Mouse (Mus musculus): Measurements from ENCODE around the gene Olfr917. TPM values are rescaled to one million over a fixed set of nuclear protein-coding genes. Genes with fewer than 3 reads are reported as not detected.

Gene Olfr917
- not detected in 2 replicates for polyA plus RNA-seq (2015; fragmentation: Nextera tagmentation; extraction: Ambion mirVana)

DNA sequence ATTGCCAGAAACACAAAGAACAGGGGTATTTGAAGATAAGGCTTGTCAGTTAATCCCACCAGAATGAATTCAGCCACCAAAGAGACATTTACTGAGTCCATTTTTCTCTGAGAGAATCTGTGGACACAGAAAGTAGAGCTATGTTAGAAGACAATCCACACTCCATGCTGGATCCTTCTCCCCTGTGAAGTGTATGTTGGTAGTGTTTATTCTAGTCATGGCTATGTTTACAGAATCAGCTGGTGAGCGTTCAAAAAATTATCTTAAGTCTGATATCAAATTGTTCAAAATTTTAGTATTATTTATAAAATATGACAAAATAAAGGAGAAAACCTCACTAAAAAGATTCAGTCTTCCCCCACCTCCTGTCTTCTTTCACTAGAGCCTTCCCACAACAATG is at the start of gene Olfr917:
Gene Olfr917 (minus strand): TSS at position 101 of the 400 bp plus-strand sequence.

DNA sequence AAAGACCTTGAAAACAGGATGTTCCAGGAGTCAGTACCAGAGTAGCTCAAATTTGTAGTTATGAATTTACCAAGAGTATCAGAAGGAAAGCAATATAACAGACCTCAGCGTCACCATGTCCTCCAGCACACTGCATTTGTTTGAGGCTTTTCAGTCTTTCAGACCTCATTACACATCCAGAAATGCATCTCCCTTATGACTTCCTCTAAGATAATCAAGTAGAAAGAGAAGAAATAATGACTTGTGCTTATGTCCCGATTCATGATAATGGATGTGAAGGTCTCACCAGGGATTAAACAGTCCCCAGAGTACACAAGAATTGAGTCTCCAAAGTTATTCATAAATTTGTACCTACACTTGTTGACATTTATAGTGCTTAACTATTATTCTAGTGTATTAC is 8.9 kb upstream of the Olfr917 start, which contains the start of gene Olfr918:
Gene Olfr918 (minus strand): TSS at position 101 of the 400 bp plus-strand sequence.

GRCm38 (mm10) chr9:38659775-38660174 is 5.9 kb downstream of the Olfr917 start, which contains the start of gene Olfr916:
Olfr916 (minus strand) TSS chr9:38659875.

Other genes with a start within 250 kb of the Olfr917 start
- gene Olfr901, start 236.4 kb downstream of the Olfr917 start, polyA plus RNA-seq (2015; fragmentation: Nextera tagmentation; extraction: Ambion mirVana), result not detected in 2 replicates
- gene Olfr902, start 218.2 kb downstream of the Olfr917 start, polyA plus RNA-seq (2015; fragmentation: Nextera tagmentation; extraction: Ambion mirVana), result not detected in 2 replicates
- gene Olfr904, start 202.7 kb downstream of the Olfr917 start, polyA plus RNA-seq (2015; fragmentation: Nextera tagmentation; extraction: Ambion mirVana), result not detected in 2 replicates
- not detected in 2 replicates for gene Olfr905, start 194.7 kb downstream of the Olfr917 start, polyA plus RNA-seq (2015; fragmentation: Nextera tagmentation; extraction: Ambion mirVana)
- not detected in 2 replicates for gene Olfr906, start 178.8 kb downstream of the Olfr917 start, polyA plus RNA-seq (2015; fragmentation: Nextera tagmentation; extraction: Ambion mirVana)
- gene Olfr907, start 170.0 kb downstream of the Olfr917 start, polyA plus RNA-seq (2015; fragmentation: Nextera tagmentation; extraction: Ambion mirVana), result not detected in 2 replicates
- not detected in 2 replicates for gene Olfr911-ps1, start 144.3 kb downstream of the Olfr917 start, polyA plus RNA-seq (2015; fragmentation: Nextera tagmentation; extraction: Ambion mirVana)
- gene Olfr910, start 128.0 kb downstream of the Olfr917 start, polyA plus RNA-seq (2015; fragmentation: Nextera tagmentation; extraction: Ambion mirVana), result not detected in 2 replicates
- not detected in 2 replicates for gene Olfr912, start 85.7 kb downstream of the Olfr917 start, polyA plus RNA-seq (2015; fragmentation: Nextera tagmentation; extraction: Ambion mirVana)
- gene Olfr913, start 73.1 kb downstream of the Olfr917 start, polyA plus RNA-seq (2015; fragmentation: Nextera tagmentation; extraction: Ambion mirVana), result not detected in 2 replicates
- gene Olfr914, start 60.7 kb downstream of the Olfr917 start, polyA plus RNA-seq (2015; fragmentation: Nextera tagmentation; extraction: Ambion mirVana), result not detected in 2 replicates
- gene Olfr916, start 6.0 kb downstream of the Olfr917 start, polyA plus RNA-seq (2015; fragmentation: Nextera tagmentation; extraction: Ambion mirVana), result not detected in 2 replicates
- gene Olfr918, start 8.8 kb upstream of the Olfr917 start, polyA plus RNA-seq (2015; fragmentation: Nextera tagmentation; extraction: Ambion mirVana), result not detected in 2 replicates
- not detected in 2 replicates for gene Olfr919, start 37.8 kb upstream of the Olfr917 start, polyA plus RNA-seq (2015; fragmentation: Nextera tagmentation; extraction: Ambion mirVana)
- gene Vwa5a, start 52.4 kb upstream of the Olfr917 start, polyA plus RNA-seq (2015; fragmentation: Nextera tagmentation; extraction: Ambion mirVana), result 30.6 and 30.8 TPM in 2 replicates
- gene Olfr920, start 86.5 kb upstream of the Olfr917 start, polyA plus RNA-seq (2015; fragmentation: Nextera tagmentation; extraction: Ambion mirVana), result 0.02 and 0.06 TPM in 2 replicates
- gene Olfr921, start 107.2 kb upstream of the Olfr917 start, polyA plus RNA-seq (2015; fragmentation: Nextera tagmentation; extraction: Ambion mirVana), result not detected in 2 replicates
- gene Olfr922, start 148.8 kb upstream of the Olfr917 start, polyA plus RNA-seq (2015; fragmentation: Nextera tagmentation; extraction: Ambion mirVana), result not detected in 2 replicates
- gene Olfr923, start 160.7 kb upstream of the Olfr917 start, polyA plus RNA-seq (2015; fragmentation: Nextera tagmentation; extraction: Ambion mirVana), result not detected in 2 replicates
- not detected in 2 replicates for gene Olfr924, start 178.6 kb upstream of the Olfr917 start, polyA plus RNA-seq (2015; fragmentation: Nextera tagmentation; extraction: Ambion mirVana)
- not detected in 2 replicates for gene Olfr26, start 189.2 kb upstream of the Olfr917 start, polyA plus RNA-seq (2015; fragmentation: Nextera tagmentation; extraction: Ambion mirVana)
- gene Olfr926, start 211.3 kb upstream of the Olfr917 start, polyA plus RNA-seq (2015; fragmentation: Nextera tagmentation; extraction: Ambion mirVana), result not detected in 2 replicates

All from urinary bladder, postnatal 0 days (tissue).